Mouse (Mus musculus) cerebellum, postnatal 36 days (tissue): Measurements from ENCODE around the gene Nat8f4.
"Not testable (repeated sequence)": the region's sequence is repeated elsewhere in the genome, so short reads cannot be mapped to it uniquely, and the experiment has no call there.

Experiments
- DNase-seq, 2 experiments: peaks; one replicate each; pipeline ENCODE4 v3.0.0; 2021 to 2022; ENCODE audit warnings: mixed read lengths in 2 of 2

Nat8f4 gene

DNA sequence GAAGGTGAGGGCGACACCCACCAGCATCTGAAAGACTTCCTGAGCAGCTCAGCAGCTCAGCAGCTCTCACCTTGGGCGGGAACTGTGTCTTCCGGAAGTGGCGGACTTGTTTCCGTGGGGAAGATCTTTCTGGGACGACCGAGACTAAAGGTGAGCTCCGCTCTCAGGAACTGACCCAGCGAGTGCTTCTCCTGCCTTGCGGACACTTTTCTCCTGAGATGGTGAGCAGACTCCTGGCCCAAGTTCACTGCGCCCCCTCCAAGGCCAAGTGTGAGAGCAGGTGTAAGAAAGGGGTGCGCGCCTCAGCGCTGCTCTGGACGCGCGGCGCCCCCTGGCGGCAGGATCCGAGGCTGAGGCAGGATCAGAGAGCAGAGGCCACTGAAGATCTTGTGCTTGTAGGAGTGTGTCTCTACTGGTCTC lies at the start of gene Nat8f4:
Gene Nat8f4 (minus strand): TSS at position 243 of the 420 bp plus-strand sequence.
- peak; percentile 85 for DNase-seq

DNA sequence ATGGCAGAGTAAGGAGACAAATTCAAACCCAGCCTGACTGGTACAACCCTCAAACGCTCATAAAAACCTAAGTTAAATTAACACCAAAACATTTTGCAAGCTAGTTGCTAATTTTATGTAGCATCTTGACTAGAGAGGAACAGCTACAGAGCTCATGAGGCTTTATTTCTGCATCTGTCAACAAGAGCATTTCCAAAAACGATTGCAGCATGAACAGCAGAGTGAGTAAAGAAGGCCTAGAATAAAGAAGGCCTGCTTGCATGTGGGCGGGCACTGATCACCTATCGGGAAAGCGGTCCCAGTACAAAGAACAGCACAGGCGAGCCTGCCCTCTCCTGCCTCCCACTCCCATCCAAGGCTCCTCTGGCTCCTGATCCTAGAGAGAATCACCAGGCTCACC lies 43.9 kb upstream of the Nat8f4 start:
- no peak for DNase-seq

DNA sequence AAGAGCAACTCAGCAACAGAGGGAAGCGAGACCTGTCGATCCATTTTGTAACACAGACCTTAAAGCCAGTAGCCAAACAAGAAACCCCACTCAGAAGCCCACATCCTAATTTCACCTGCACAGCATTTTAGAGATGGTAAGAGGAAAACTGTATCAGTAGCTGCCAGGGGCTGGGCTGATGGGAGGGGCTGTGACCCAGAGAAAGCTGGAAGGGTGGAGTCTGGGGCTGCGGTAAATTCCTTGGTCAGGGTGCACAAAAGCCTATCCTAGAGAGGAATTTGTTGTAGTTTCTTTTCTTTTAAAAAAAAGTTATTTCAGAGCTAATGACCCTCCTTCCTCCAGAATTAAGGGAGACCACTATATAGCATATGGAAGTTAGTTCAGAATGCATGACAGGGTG lies 37.8 kb upstream of the Nat8f4 start:
- no peak for DNase-seq

GRCm38 (mm10) chr6:85938701-85939100 lies 34.0 kb upstream of the Nat8f4 start:
- DNase-seq, result no peak

- peak; percentile 80 to 82 for DNase-seq
These were observed 32.1 kb upstream of the Nat8f4 start for GRCm38 (mm10) chr6:85936508-85937465.

DNA sequence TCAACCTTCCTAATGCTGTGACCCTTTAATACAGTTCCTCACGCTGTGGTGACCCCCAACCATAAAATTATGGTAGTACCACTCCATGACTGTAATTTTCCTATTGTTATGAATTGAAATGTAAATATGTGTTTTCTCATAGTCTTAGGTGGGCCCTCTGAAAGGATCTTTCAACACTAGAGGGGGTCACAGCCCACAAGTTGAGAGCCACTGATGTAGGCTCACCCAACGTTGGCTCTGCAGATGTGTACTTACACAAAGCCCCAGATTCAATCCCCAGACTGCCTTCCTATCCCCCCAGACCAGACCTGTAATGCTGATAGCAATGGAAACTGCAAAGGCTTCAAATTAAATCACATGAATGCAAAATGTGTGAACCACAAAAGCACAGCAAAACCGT lies 31.0 kb upstream of the Nat8f4 start:
- no peak for DNase-seq

GRCm38 (mm10) chr6:85934047-85934446 lies 29.4 kb upstream of the Nat8f4 start:
- DNase-seq, result no peak

DNA sequence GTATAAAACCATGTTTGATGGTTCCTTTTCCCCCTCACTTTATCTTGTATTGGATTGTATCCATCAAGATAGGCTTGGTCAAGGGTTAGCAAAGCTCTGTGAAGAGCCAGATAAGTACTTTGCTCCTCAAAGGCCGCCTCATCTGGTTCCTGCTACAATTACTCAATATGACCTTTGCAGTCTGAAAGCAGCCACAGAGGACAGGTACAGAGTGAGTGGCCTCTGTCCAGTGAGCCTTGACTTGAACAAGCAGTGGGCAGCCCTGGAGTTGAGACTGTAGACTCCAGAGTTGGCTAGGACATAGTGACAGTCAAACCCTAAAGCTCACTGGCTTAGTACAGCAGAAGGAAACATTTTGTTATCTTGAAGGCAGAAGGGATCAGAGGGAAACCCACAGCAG lies 24.6 kb upstream of the Nat8f4 start:
- DNase-seq, result no peak

GRCm38 (mm10) chr6:85927476-85928464 lies 23.1 kb upstream of the Nat8f4 start:
- DNase-seq, result no peak

GRCm38 (mm10) chr6:85926709-85927108 lies 22.0 kb upstream of the Nat8f4 start:
- DNase-seq, result no peak

- DNase-seq, result no peak
These were observed 19.0 kb upstream of the Nat8f4 start for GRCm38 (mm10) chr6:85923643-85924042.

DNA sequence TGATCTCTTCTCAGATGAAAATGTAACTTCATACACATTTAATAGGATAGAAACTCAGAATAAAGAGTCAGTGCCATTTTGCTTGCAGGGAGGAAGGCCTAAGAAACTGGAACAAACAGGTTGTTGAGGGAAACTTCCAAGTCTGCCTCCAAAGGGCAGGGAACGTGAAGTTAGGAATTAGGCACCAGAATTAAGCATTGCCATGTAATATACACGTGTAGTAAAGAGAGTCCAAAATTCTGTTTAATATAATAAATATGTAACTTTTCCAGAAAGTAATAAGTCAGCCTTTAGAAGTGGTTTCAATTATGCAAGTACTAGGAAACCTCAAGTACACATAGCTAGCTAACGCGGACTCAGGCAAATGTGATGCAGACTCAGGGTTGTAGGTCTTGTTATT lies 14.7 kb upstream of the Nat8f4 start:
- DNase-seq, result no peak

DNA sequence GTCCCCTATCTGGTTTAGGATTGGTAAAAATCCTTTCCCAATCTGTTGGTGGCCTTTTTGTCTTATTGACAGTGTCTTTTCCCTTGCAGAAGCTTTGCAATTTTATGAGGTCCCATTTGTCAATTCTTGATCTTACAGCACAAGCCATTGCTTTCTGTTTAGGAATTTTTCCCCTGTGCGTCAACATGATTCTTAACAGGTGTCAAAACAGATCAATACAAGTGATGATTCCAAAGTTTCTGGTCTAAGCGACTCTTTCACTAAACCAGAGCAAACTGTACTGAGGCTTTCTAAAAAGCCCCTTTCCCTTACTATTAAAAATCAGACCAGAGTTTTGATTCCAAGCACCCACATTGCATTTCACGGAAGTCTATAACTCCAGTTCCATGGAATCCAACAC lies 13.7 kb upstream of the Nat8f4 start:
- DNase-seq, result not testable (repeated sequence)

GRCm38 (mm10) chr6:85916596-85916995 lies 11.9 kb upstream of the Nat8f4 start:
- no peak for DNase-seq

GRCm38 (mm10) chr6:85915539-85916513 lies 11.1 kb upstream of the Nat8f4 start, which contains the start of gene Nat8f1:
TSS of gene Nat8f1 (minus strand) at chr6:85915687.
- peak; percentile 79 to 86 for DNase-seq

GRCm38 (mm10) chr6:85915141-85915538 lies 10.5 kb upstream of the Nat8f4 start:
- DNase-seq, result no peak

- no peak for DNase-seq
These were observed 6.9 kb upstream of the Nat8f4 start, which contains the start of gene Tprkb for GRCm38 (mm10) chr6:85911587-85911986. TSS of gene Tprkb (plus strand) at chr6:85911865.

- DNase-seq, result no peak
These were observed 5.0 kb upstream of the Nat8f4 start for GRCm38 (mm10) chr6:85909704-85910103.

DNA sequence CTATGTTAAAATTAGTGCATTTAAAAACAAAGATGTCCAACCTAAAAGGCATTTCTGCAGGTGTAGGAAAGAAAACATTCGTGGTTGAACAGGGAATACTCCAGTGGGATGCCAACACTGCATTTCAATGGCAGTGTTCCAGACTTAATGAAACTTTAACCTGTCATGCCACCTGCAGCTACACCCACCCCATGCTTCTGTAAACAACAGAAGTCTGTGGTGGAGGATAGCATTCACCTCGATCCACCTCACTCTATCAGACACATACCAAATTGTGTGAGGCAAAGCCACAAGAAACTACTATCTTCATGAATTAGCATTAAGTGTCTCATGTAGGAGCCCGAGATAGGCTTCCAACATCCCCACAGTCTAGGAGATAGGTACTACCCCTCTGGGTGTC lies 3.7 kb upstream of the Nat8f4 start:
- no peak for DNase-seq

- peak in 1 of 2 experiments; percentile 14 for DNase-seq
These were observed 2.2 kb upstream of the Nat8f4 start for GRCm38 (mm10) chr6:85906911-85907351.

DNA sequence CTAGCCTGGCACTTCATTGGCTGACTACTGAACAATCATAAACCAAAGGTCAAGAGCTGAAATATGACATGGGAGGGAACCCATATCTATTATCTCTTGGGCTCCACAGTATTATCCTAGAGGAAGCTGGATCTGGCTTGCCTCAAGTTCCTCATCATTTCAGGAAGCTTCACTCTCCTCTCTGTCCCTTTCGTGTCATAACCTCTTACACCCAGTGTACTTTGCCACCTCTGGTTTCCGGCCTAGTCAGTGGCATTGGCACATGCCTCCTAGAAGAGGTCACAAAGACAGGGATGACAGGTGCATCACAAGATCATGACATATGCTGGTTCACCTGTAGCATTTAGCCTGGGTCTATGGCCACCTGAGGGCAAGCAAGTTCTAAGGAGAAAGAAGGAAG lies 2.4 kb downstream of the Nat8f4 start:
- DNase-seq, result no peak
